In the genomic region with DNA sequence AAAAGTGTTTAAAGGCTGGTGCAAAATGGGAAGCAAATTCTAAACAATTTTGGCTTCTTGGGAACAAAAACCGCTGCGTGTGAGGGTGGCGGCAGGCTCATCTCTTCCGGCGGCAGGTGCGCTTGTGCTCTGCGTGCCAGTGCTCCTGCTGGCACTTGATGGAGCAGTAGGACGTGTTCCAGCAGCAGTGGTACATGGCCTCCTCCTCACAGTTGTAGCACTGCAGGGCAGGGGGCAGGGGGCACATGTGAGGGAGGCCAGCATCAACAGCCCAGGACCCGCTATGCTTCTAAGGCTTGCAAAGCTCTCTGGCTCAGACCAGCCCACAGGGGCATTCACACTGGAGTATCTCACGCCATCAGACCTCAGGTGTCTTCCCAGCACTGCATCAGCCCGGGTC, we compare ENCODE assay signal across 14 mouse cellular contexts.
DNase-seq lines count a peak whose midpoint lies in the region; ATAC-seq lines count a peak whose summit lies in the region.
"Had no signal": no experiment of that assay in that cellular context is flagged by ENCODE, and none has a peak within 500 bp of the region (broad histone marks: within the 10 kb centered on the region; RNA-seq: fewer than 3 reads in every experiment).

No protein-coding gene starts in this region.

- H3K27ac ChIP-seq in midbrain, embryonic 15.5 days, result no peak overlapping the region
- H3K27ac ChIP-seq: limb, embryonic 13.5 days had no signal

- no peak overlapping the region for H3K9ac ChIP-seq in midbrain, embryonic 15.5 days
- H3K9ac ChIP-seq: limb, embryonic 13.5 days had no signal

- no peak overlapping the region for H3K4me2 ChIP-seq in midbrain, embryonic 15.5 days
- H3K4me2 ChIP-seq: limb, embryonic 13.5 days had no signal

- intact Hi-C loops in gastrocnemius, postnatal 36 days (cut with DNase I), result no loop called here

- H3K36me3 ChIP-seq in megakaryocyte, embryonic 14.5 days (replicated peaks; ENCODE audit: low read length), result peaks cover 96% of the 10 kb centered on the region
- H3K36me3 ChIP-seq in midbrain, embryonic 15.5 days (replicated peaks), result peaks cover 47% of the 10 kb centered on the region

- 89% methylated on average over 11 of the region's 11 CpGs for WGBS in midbrain, embryonic 15.5 days

- 0 out of 2 replicates have a peak, but pooled peaks have one; percentile 11 for ATAC-seq in frontal cortex, adult (ENCODE audit: low TSS enrichment)
- no peak for ATAC-seq in megakaryocyte, adult 5-6 weeks (ENCODE audit: poor library complexity, severe bottlenecking)
- 0 out of 2 replicates have a peak, but pooled peaks have one; percentile 37 for ATAC-seq in midbrain, embryonic 15.5 days (replicated peaks)

- no peaks in the 10 kb centered on the region for H3K27me3 ChIP-seq in megakaryocyte, embryonic 14.5 days (replicated peaks)
- H3K27me3 ChIP-seq in midbrain, embryonic 15.5 days (replicated peaks), result no peaks in the 10 kb centered on the region
- H3K27me3 ChIP-seq: limb, embryonic 13.5 days had no signal

- H3K9me3 ChIP-seq in megakaryocyte, embryonic 14.5 days, result no peaks in the 10 kb centered on the region
- H3K9me3 ChIP-seq in midbrain, embryonic 15.5 days, result no peaks in the 10 kb centered on the region
- H3K9me3 ChIP-seq: G1E; limb, embryonic 13.5 days had no signal

- no peak for DNase-seq in frontal cortex, adult 2 months (ENCODE audit: extremely low spot score in 1 of 2, low spot score in 1 of 2)
- peak; percentile 56 for DNase-seq in cerebellum, adult 8-10 months
- DNase-seq in urinary bladder, postnatal 14 days (ENCODE audit: low spot score), result no peak
- no peak for DNase-seq in gastrocnemius, postnatal 36 days
- DNase-seq: kidney, postnatal 10 days; lung, adult 2 months; right cerebral cortex, postnatal 14 days; thymus, postnatal 14 days had no signal

- H3K4me3 ChIP-seq in megakaryocyte, embryonic 14.5 days (replicated peaks), result peak overlapping the region; percentile 38
- H3K4me3 ChIP-seq in midbrain, embryonic 15.5 days, result no peak overlapping the region
- H3K4me3 ChIP-seq: limb, embryonic 13.5 days had no signal

- H3K4me1 ChIP-seq in megakaryocyte, embryonic 14.5 days, result 0 out of 2 replicates have a peak, but pooled peaks cover 3% of the 10 kb centered on the region
- no peaks in the 10 kb centered on the region for H3K4me1 ChIP-seq in midbrain, embryonic 15.5 days
- H3K4me1 ChIP-seq: limb, embryonic 13.5 days had no signal
